Mouse (Mus musculus): ENCODE measurements around the gene Cdkal1. TPM values are rescaled to one million over a fixed set of nuclear protein-coding genes. Genes with fewer than 3 reads are reported as not detected.

The Cdkal1 gene
- polyA plus RNA-seq, 1 experiment, result 5.6 TPM

GRCm38 (mm10) chr13:29744188-29744587 lies 111.3 kb downstream of the Cdkal1 start:
- no peaks in the 10 kb centered on the region for H3K27me3 ChIP-seq (ENCODE audit: control insufficient read depth, insufficient read depth, insufficient read length)
- TF ChIP-seq USF1 (IDR thresholded peaks at IDR 0.05; ENCODE audit: low read depth), result no peak
- TF ChIP-seq TCF3 (IDR thresholded peaks at IDR 0.05; ENCODE audit: insufficient read length, low read depth), result no peak
- no peak for TF ChIP-seq CEBPB (IDR thresholded peaks at IDR 0.05; ENCODE audit: insufficient read depth, poor library complexity, severe bottlenecking)
- no peak for TF ChIP-seq TCF12 (IDR thresholded peaks at IDR 0.05; ENCODE audit: insufficient read depth, poor library complexity, severe bottlenecking)
- no peak for TF ChIP-seq REST (IDR thresholded peaks at IDR 0.05; ENCODE audit: insufficient read depth, insufficient read length)
- no peak for TF ChIP-seq MYOG (IDR thresholded peaks at IDR 0.05; ENCODE audit: control insufficient read depth in 1 of 3, insufficient read depth in 1 of 3, insufficient read length in 2 of 3, low read depth in 2 of 3)
- TF ChIP-seq MAX (IDR thresholded peaks at IDR 0.05; ENCODE audit: low read depth), result no peak
- TF ChIP-seq MYOD1 (IDR thresholded peaks at IDR 0.05; ENCODE audit: control insufficient read depth in 1 of 3, insufficient read length in 2 of 3, low read depth in 2 of 3), result no peak
- no peak for TF ChIP-seq POLR2A (IDR thresholded peaks at IDR 0.05; ENCODE audit: insufficient read length, low read depth)
- TF ChIP-seq SRF (IDR thresholded peaks at IDR 0.05; ENCODE audit: control insufficient read depth, insufficient read length, low read depth), result no peak
- no peak for TF ChIP-seq E2F4 (IDR thresholded peaks at IDR 0.05; ENCODE audit: insufficient read depth)
- no peak overlapping the region for H3K4me2 ChIP-seq (ENCODE audit: low read depth)
- no peaks in the 10 kb centered on the region for H3K79me2 ChIP-seq (ENCODE audit: control insufficient read depth, insufficient read depth)
- H3K36me3 ChIP-seq (ENCODE audit: control insufficient read depth, insufficient read depth), result no peaks in the 10 kb centered on the region
- no peak overlapping the region for H3ac ChIP-seq (ENCODE audit: control insufficient read depth, insufficient read length)
- no peak overlapping the region for H3K4me3 ChIP-seq

GRCm38 (mm10) chr13:29743761-29744160 lies 111.7 kb downstream of the Cdkal1 start:
- TF ChIP-seq POLR2A (IDR thresholded peaks at IDR 0.05; ENCODE audit: insufficient read length, low read depth) (no peak), MYOG (IDR thresholded peaks at IDR 0.05; ENCODE audit: control insufficient read depth in 1 of 3, insufficient read depth in 1 of 3, insufficient read length in 2 of 3, low read depth in 2 of 3) (no peak), TCF3 (IDR thresholded peaks at IDR 0.05; ENCODE audit: insufficient read length, low read depth) (no peak)
- no peak overlapping the region for H3K4me3 ChIP-seq
- no peaks in the 10 kb centered on the region for H3K36me3 ChIP-seq (ENCODE audit: control insufficient read depth, insufficient read depth)
- no peak overlapping the region for H3K4me2 ChIP-seq (ENCODE audit: low read depth)
- no peaks in the 10 kb centered on the region for H3K79me2 ChIP-seq (ENCODE audit: control insufficient read depth, insufficient read depth)
- no peaks in the 10 kb centered on the region for H3K27me3 ChIP-seq (ENCODE audit: control insufficient read depth, insufficient read depth, insufficient read length)
- H3ac ChIP-seq (ENCODE audit: control insufficient read depth, insufficient read length), result no peak overlapping the region

DNA sequence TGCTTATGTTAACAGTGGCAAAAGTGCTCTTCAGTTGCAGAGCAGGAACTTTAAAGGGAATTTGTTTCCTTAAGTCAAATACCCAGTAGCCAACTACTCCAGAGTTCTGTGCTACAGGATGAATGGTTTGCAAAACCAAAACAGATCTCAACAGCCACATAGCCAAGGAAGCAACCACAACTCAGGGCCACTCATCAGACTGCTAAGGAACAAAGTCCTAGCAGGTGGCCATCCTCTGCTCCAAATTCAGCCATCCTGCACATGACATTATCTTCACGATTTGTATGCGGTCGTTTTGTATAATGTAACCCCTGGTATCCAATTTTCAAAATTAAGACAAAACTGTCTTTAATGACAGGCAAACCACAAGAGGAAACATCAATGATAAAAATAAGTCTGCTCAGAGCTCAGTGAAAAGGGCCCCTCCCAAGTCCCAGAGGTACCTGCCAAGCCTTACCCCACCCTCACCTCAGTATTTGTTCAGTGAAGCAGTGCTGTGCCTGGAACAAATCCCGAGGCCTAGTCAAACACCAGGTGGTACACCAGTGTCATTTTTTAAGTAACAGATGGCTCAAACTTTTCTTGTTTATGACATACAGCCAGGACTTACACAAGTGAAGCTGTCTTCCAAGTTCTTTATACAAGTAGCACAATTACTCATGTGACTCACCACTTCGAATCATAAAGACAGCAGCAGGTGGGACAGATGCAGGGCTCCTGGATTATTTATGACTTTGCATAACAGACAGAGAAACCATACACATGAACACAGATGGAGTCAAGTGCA lies 117.6 kb downstream of the Cdkal1 start:
- H3K4me2 ChIP-seq (ENCODE audit: low read depth), result peak overlapping the region; percentile 60
- no peak overlapping the region for H3ac ChIP-seq (ENCODE audit: control insufficient read depth, insufficient read length)
- no peaks in the 10 kb centered on the region for H3K36me3 ChIP-seq (ENCODE audit: control insufficient read depth, insufficient read depth)
- peak in 2 of 3 experiments; percentile 1 to 63 for TF ChIP-seq MYOG (IDR thresholded peaks at IDR 0.05; ENCODE audit: control insufficient read depth in 1 of 3, insufficient read depth in 1 of 3, insufficient read length in 2 of 3, low read depth in 2 of 3)
- TF ChIP-seq USF1 (IDR thresholded peaks at IDR 0.05; ENCODE audit: low read depth), result peak; percentile 25
- TF ChIP-seq POLR2A (IDR thresholded peaks at IDR 0.05; ENCODE audit: insufficient read length, low read depth), result no peak
- peak; percentile 83 to 94 (median 86) for TF ChIP-seq MYOD1 (IDR thresholded peaks at IDR 0.05; ENCODE audit: control insufficient read depth in 1 of 3, insufficient read length in 2 of 3, low read depth in 2 of 3)
- peak; percentile 89 for TF ChIP-seq TCF12 (IDR thresholded peaks at IDR 0.05; ENCODE audit: insufficient read depth, poor library complexity, severe bottlenecking)
- peak; percentile 61 for TF ChIP-seq CEBPB (IDR thresholded peaks at IDR 0.05; ENCODE audit: insufficient read depth, poor library complexity, severe bottlenecking)
- H3K27me3 ChIP-seq (ENCODE audit: control insufficient read depth, insufficient read depth, insufficient read length), result no peaks in the 10 kb centered on the region
- H3K79me2 ChIP-seq (ENCODE audit: control insufficient read depth, insufficient read depth), result no peaks in the 10 kb centered on the region
- H3K4me3 ChIP-seq, result no peak overlapping the region

GRCm38 (mm10) chr13:29734496-29734895 lies 121.0 kb downstream of the Cdkal1 start:
- Histone ChIP-seq H3K4me2 (ENCODE audit: low read depth) (no peak overlapping the region), H3K79me2 (ENCODE audit: control insufficient read depth, insufficient read depth) (no peaks in the 10 kb centered on the region), H3K4me3 (no peak overlapping the region), H3ac (ENCODE audit: control insufficient read depth, insufficient read length) (no peak overlapping the region), H3K36me3 (ENCODE audit: control insufficient read depth, insufficient read depth) (no peaks in the 10 kb centered on the region), H3K27me3 (ENCODE audit: control insufficient read depth, insufficient read depth, insufficient read length) (no peaks in the 10 kb centered on the region)
- TF ChIP-seq TCF12 (IDR thresholded peaks at IDR 0.05; ENCODE audit: insufficient read depth, poor library complexity, severe bottlenecking), result no peak
- TF ChIP-seq POLR2A (IDR thresholded peaks at IDR 0.05; ENCODE audit: insufficient read length, low read depth), result no peak
- TF ChIP-seq POLR2AphosphoS2 (IDR thresholded peaks at IDR 0.05; ENCODE audit: insufficient read length, low read depth), result no peak

DNA sequence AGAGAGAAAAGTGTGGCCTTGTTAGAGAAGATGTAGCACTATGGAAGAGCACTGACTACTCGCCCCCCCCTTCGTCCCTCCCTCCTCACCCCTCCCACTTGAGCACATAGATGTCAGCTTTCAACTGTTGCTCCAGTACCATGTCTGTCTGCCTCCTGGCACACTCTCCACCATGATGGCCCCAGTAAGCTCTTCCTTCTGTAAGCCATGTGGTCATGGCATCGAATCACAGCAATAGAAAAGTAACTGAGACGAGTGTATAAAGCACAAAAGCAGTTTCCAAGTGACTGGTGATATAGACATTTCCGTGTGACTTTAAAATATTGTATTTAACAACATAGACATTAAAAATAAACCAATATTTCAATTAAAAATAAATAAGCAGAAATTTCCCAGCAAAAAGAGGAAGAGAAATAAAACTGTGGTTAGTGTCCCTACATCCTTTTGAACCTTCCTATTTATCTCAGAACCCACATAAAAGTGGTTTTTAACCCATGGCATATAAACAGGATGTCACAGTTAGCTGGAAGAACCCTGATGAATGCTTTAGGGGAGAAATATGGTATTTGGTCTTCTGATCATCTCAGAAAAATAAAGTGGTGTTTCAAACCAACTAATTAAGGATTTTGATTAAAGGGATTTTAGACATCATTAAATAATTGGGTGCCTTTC lies 129.2 kb downstream of the Cdkal1 start:
- H3ac ChIP-seq (ENCODE audit: control insufficient read depth, insufficient read length), result no peak overlapping the region
- no peak for TF ChIP-seq REST (IDR thresholded peaks at IDR 0.05; ENCODE audit: insufficient read depth, insufficient read length)
- TF ChIP-seq POLR2A (IDR thresholded peaks at IDR 0.05; ENCODE audit: insufficient read length, low read depth), result no peak
- TF ChIP-seq TCF12 (IDR thresholded peaks at IDR 0.05; ENCODE audit: insufficient read depth, poor library complexity, severe bottlenecking), result no peak
- no peak for TF ChIP-seq MYOD1 (IDR thresholded peaks at IDR 0.05; ENCODE audit: control insufficient read depth in 1 of 3, insufficient read length in 2 of 3, low read depth in 2 of 3)
- no peak for TF ChIP-seq MAX (IDR thresholded peaks at IDR 0.05; ENCODE audit: low read depth)
- no peaks in the 10 kb centered on the region for H3K36me3 ChIP-seq (ENCODE audit: control insufficient read depth, insufficient read depth)
- no peak overlapping the region for H3K4me3 ChIP-seq
- H3K79me2 ChIP-seq (ENCODE audit: control insufficient read depth, insufficient read depth), result no peaks in the 10 kb centered on the region
- H3K4me2 ChIP-seq (ENCODE audit: low read depth), result no peak overlapping the region
- H3K27me3 ChIP-seq (ENCODE audit: control insufficient read depth, insufficient read depth, insufficient read length), result no peaks in the 10 kb centered on the region

Data from myocyte (in vitro differentiated cells).